Mouse (Mus musculus): ENCODE results near the gene Wnt2b.

DNA sequence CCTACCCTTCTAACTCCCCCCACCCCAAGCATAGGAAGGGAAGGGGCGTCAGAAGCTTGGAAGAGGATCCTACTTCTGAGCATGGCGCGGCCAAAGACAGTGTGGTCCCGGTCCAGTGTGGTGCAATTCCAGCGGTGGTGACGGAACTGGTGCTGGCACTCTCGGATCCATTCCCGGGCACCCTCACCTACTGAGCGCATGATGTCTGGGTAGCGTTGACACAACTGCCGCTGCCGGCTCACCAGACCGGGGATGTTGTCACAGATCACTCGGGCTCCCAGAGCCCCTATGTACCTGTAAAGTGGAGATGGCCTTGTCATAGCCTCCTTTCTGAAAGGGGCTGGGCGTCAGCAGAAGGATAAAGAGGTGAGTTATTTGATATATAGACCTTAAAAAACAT, 7.2 kb downstream of the Wnt2b start:
- TF ChIP-seq CTCF (IDR thresholded peaks at IDR 0.05; ENCODE audit: insufficient read depth, low read depth, low read length) = no peak
- TF ChIP-seq POLR2A (IDR thresholded peaks at IDR 0.05; ENCODE audit: insufficient read depth, low read depth, low read length) = no peak

All from olfactory bulb, adult 2 months (tissue).